Mouse (Mus musculus): ENCODE data around the gene Klhl20.

- TF ChIP-seq POLR2A (IDR thresholded peaks at IDR 0.05; ENCODE audit: low read depth, low read length) (no peak), CTCF (IDR thresholded peaks at IDR 0.05; ENCODE audit: borderline replicate concordance, insufficient read depth, low read length) (no peak)
Measured at GRCm38 (mm10) chr1:161103842-161104241, 27.5 kb downstream of the Klhl20 start.
